In genomic region chr10:5593464-5593863, GRCm38 (mm10) we compare ENCODE assay signal across 12 mouse cellular contexts. TPM values are rescaled to one million over a fixed set of nuclear protein-coding genes. Genes with fewer than 3 reads are reported as not detected.
A peak's percentile ranks its signal among the peaks of the same experiment; 100 is the strongest.
DNase-seq lines count a peak whose midpoint lies in the region; ATAC-seq and TF ChIP-seq lines count a peak whose summit lies in the region.
"Had no signal": no experiment of that assay in that cellular context is flagged by ENCODE, and none has a peak within 500 bp of the region (broad histone marks: within the 10 kb centered on the region; RNA-seq: fewer than 3 reads in every experiment).

Gene Myct1 (plus strand): TSS chr10:5593775.

- WGBS in intestine, embryonic 16.5 days = 22% methylated on average over 5 of the region's 5 CpGs
- WGBS in intestine, postnatal 0 days = 24% methylated on average over 5 of the region's 5 CpGs
- WGBS in hindbrain, embryonic 12.5 days = 62% methylated on average over 5 of the region's 5 CpGs

- peak within 1 kb of the TSS; percentile 22; the same call in 1 of the 2 replicates for H3K4me3 ChIP-seq in intestine, embryonic 16.5 days (ENCODE audit: low read length)
- H3K4me3 ChIP-seq in intestine, postnatal 0 days (ENCODE audit: low read depth, low read length) = no peak within 1 kb of the TSS
- no peak within 1 kb of the TSS for H3K4me3 ChIP-seq in hindbrain, embryonic 12.5 days
- H3K4me3 ChIP-seq: left cerebral cortex, adult 2 months; stomach, embryonic 15.5 days had no signal

- ATAC-seq in intestine, embryonic 16.5 days = no peak
- ATAC-seq in intestine, postnatal 0 days = no peak
- ATAC-seq in common myeloid progenitor, adult 5-6 weeks (replicated peaks; ENCODE audit: low read depth, poor library complexity, severe bottlenecking) = peak; percentile 84
- ATAC-seq in hindbrain, embryonic 12.5 days (ENCODE audit: low FRiP score) = no peak

- DNase-seq in heart, postnatal 25 days (ENCODE audit: low spot score) = no peak
- peak; percentile 51 for DNase-seq in lung, postnatal 10 days
- no peak for DNase-seq in testis, postnatal 10 days (ENCODE audit: low spot score)
- no peak for DNase-seq in yolk sac, embryonic 10.5 days (ENCODE audit: low spot score)
- DNase-seq: cerebellum, adult 9-11 months; gastrocnemius, postnatal 36 days had no signal

- TF ChIP-seq CTCF in intestine, postnatal 0 days (IDR thresholded peaks at IDR 0.05; ENCODE audit: low read depth) = no peak

- H3K9me3 ChIP-seq in intestine, embryonic 16.5 days (ENCODE audit: control insufficient read depth, low read length) = no peaks in the 10 kb centered on the region
- no peaks in the 10 kb centered on the region for H3K9me3 ChIP-seq in intestine, postnatal 0 days (ENCODE audit: control insufficient read depth)
- no peaks in the 10 kb centered on the region for H3K9me3 ChIP-seq in hindbrain, embryonic 12.5 days (replicated peaks)
- H3K9me3 ChIP-seq: stomach, embryonic 15.5 days had no signal

- no peaks in the 10 kb centered on the region for H3K36me3 ChIP-seq in intestine, embryonic 16.5 days (ENCODE audit: control insufficient read depth, insufficient read depth, low read length)
- no peaks in the 10 kb centered on the region for H3K36me3 ChIP-seq in intestine, postnatal 0 days (ENCODE audit: control insufficient read depth, insufficient read depth)
- no peaks in the 10 kb centered on the region for H3K36me3 ChIP-seq in hindbrain, embryonic 12.5 days
- H3K36me3 ChIP-seq: stomach, embryonic 15.5 days had no signal

- H3K27me3 ChIP-seq in intestine, embryonic 16.5 days (replicated peaks; ENCODE audit: control insufficient read depth, insufficient read depth, low read length) = no peaks in the 10 kb centered on the region
- H3K27me3 ChIP-seq in intestine, postnatal 0 days (replicated peaks; ENCODE audit: control insufficient read depth, insufficient read depth, low read length) = no peaks in the 10 kb centered on the region
- H3K27me3 ChIP-seq in hindbrain, embryonic 12.5 days = no peaks in the 10 kb centered on the region
- H3K27me3 ChIP-seq: stomach, embryonic 15.5 days had no signal

- no peak within 1 kb of the TSS for H3K9ac ChIP-seq in intestine, embryonic 16.5 days (ENCODE audit: low read depth, low read length)
- no peak within 1 kb of the TSS for H3K9ac ChIP-seq in intestine, postnatal 0 days (ENCODE audit: low read depth, low read length)
- no peak within 1 kb of the TSS for H3K9ac ChIP-seq in hindbrain, embryonic 12.5 days
- H3K9ac ChIP-seq: stomach, embryonic 15.5 days had no signal

- intact Hi-C loops in heart, postnatal 25 days (cut with DNase I) = loop anchor here (5.0 to 10.0 kb wide), 2 partner anchors 41 to 79 kb away; partner anchors contain the start of gene Syne1

- no peak within 1 kb of the TSS; the same call in 1 of the 2 replicates for H3K27ac ChIP-seq in intestine, embryonic 16.5 days (ENCODE audit: low read length)
- no peak within 1 kb of the TSS for H3K27ac ChIP-seq in intestine, postnatal 0 days (ENCODE audit: low read depth, low read length)
- H3K27ac ChIP-seq in hindbrain, embryonic 12.5 days = no peak within 1 kb of the TSS
- H3K27ac ChIP-seq: left cerebral cortex, adult 2 months; stomach, embryonic 15.5 days had no signal

- no peak within 1 kb of the TSS for H3K4me2 ChIP-seq in intestine, embryonic 16.5 days (ENCODE audit: low read depth, low read length)
- no peak within 1 kb of the TSS for H3K4me2 ChIP-seq in intestine, postnatal 0 days (replicated peaks; ENCODE audit: low read depth)
- H3K4me2 ChIP-seq in hindbrain, embryonic 12.5 days (replicated peaks) = no peak within 1 kb of the TSS
- H3K4me2 ChIP-seq: stomach, embryonic 15.5 days had no signal

- H3K4me1 ChIP-seq in intestine, embryonic 16.5 days (ENCODE audit: control insufficient read depth, insufficient read depth, low read length) = no peaks in the 10 kb centered on the region
- H3K4me1 ChIP-seq in intestine, postnatal 0 days (replicated peaks; ENCODE audit: control insufficient read depth, insufficient read depth, low read length) = no peaks in the 10 kb centered on the region
- H3K4me1 ChIP-seq in hindbrain, embryonic 12.5 days = no peaks in the 10 kb centered on the region
- H3K4me1 ChIP-seq: stomach, embryonic 15.5 days had no signal

RNA-seq across cellular contexts. Expression of gene Myct1, which starts in this region (rescaled TPM):
- 4.2 and 4.6 TPM in 2 replicates for polyA plus RNA-seq in intestine, embryonic 16.5 days (2015; fragmentation: Nextera tagmentation; extraction: Ambion mirVana)
- 3.7 and 4.1 TPM in 2 replicates for polyA plus RNA-seq in intestine, postnatal 0 days (2015; fragmentation: Nextera tagmentation; extraction: Ambion mirVana)
- 12.0 and 20.2 TPM in 2 replicates for total RNA-seq in common myeloid progenitor, adult 5-6 weeks (2017)
- total RNA-seq in heart, postnatal 25 days (2021) = 10 to 100 TPM; 13.3 to 19.5 TPM
- 1.9 and 2.0 TPM in 2 replicates for polyA plus RNA-seq in hindbrain, embryonic 12.5 days (2016; fragmentation: Nextera tagmentation; extraction: Ambion mirVana)
